Mouse (Mus musculus) heart, postnatal 14 days (tissue): ENCODE data around the gene Gm28557. TPM values are rescaled to one million over a fixed set of nuclear protein-coding genes. Genes with fewer than 3 reads are reported as not detected.

ENCODE experiments used
- DNase-seq, 2 experiments: peaks; one replicate each; pipeline ENCODE4 v3.0.0; 2021 to 2022
- intact Hi-C: fragments of 180-260 bp; cut with DNase I; formaldehyde crosslinking; loops from one replicate; pipeline ENCODE4 v1.15.1; 2025
- total RNA-seq, 2 experiments: library from RNA; stranded (reverse); gene quantifications; 2 replicates each; pipeline ENCODE4 v1.2.3; 2021

Gm28557 gene
- total RNA-seq, 2 experiments from 2014 or later, result 2.4 to 2.6 TPM

GRCm38 (mm10) chr13:67060161-67060785, 48.1 kb downstream of the Gm28557 start:
- intact Hi-C loops, result no loop called here
- DNase-seq, result no peak

Other genes with a start within 250 kb of the Gm28557 start
- under 1 TPM; 0.98 to 1.00 TPM for gene Gm10767, start 203.7 kb downstream of the Gm28557 start, total RNA-seq
- gene Zfp712, start 47.4 kb downstream of the Gm28557 start, total RNA-seq, result 1 to 10 TPM; 1.6 to 1.7 TPM
- 1 to 10 TPM in 1 of 2 experiments, under 1 TPM in 1; 1.00 to 1.4 TPM for gene Zfp708, start 10.6 kb downstream of the Gm28557 start, total RNA-seq
- gene Rslcan18, start 7.7 kb upstream of the Gm28557 start, total RNA-seq, result 1 to 10 TPM in 1 of 2 experiments, under 1 TPM in 1; 0.88 to 1.1 TPM
- gene Zfp759, start 13.1 kb upstream of the Gm28557 start, total RNA-seq, result 1 to 10 TPM; 4.0 to 6.5 TPM
- 1 to 10 TPM; 2.9 to 4.0 TPM for gene Rsl1, start 64.6 kb upstream of the Gm28557 start, total RNA-seq
- 1 to 10 TPM in 1 of 2 experiments, under 1 TPM in 1; 0.95 to 1.0 TPM for gene Zfp455, start 85.9 kb upstream of the Gm28557 start, total RNA-seq
- 1 to 10 TPM; 2.5 to 2.7 TPM for gene Zfp458, start 169.9 kb upstream of the Gm28557 start, total RNA-seq
- gene Zfp457, start 197.9 kb upstream of the Gm28557 start, total RNA-seq, result 1 to 10 TPM; 2.9 to 4.5 TPM
- gene Zfp595, start 224.0 kb upstream of the Gm28557 start, total RNA-seq, result 1 to 10 TPM; 2.4 to 3.0 TPM